Mouse (Mus musculus) bone marrow macrophage, adult 2 months (primary cell): ENCODE measurements around the gene Fancd2.

Experiments used
- CTCF ChIP-seq: IDR thresholded peaks from 2 replicates; pipeline ENCODE4 v1.5.1; 2012; ENCODE audit warnings: low read depth, mild to moderate bottlenecking, low read length, moderate library complexity
- POLR2A ChIP-seq: IDR thresholded peaks from 2 replicates; pipeline ENCODE4 v1.6.1; 2012; ENCODE audit warnings: mild to moderate bottlenecking, low read depth, low read length, borderline replicate concordance

DNA sequence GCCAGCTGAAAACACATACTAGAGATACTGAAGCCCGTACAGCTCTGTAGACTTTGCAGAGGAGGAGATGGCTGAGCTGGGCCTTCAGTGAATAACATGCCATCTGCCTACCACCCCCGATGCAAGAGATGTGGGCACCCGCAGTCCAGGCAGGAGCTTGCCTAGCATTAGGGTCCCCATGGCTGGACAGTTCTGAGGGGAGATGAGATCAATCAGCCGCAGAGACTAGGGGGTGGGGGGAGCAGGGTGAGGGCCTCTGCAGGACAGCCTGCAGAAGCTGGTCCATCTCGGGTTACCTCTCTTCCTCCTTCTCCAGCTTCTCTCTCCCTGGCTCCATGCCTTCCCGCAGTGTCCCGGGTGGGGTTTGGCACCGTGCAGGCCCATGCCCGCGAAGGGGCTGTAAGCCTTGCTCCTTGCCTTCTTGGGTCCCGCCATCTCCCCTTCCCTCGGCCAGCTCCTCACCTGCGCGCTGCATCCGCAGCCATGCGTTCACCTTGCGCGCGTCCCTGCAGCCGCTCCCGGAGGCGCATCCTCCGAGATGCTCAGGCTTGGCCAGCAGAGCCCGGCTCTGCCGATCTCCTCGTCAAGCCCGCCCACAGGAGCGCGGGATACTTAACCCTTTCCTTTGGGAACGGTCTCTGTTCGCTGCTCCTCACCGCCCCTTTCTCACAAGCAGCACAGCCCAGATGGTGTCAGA lies 29.9 kb upstream of the Fancd2 start, which contains the start of gene Prrt3:
- TF ChIP-seq CTCF (no peak), POLR2A (no peak)
